Mouse (Mus musculus) WW6 (cell line): ENCODE measurements at regions not wholly inside any gene's neighbourhood (a gene's known extent, or its start where the extent isn't known, plus 50 kb on each side); places are given as distances from the start of the nearest gene placed in this dataset.
A peak's percentile ranks its signal among the peaks of the same experiment; 100 is the strongest.

Experiments used
- DNase-seq: peaks from one replicate; pipeline ENCODE4 v3.0.0-alpha.2; 2013; ENCODE audit warnings: low read depth, low spot score

DNA sequence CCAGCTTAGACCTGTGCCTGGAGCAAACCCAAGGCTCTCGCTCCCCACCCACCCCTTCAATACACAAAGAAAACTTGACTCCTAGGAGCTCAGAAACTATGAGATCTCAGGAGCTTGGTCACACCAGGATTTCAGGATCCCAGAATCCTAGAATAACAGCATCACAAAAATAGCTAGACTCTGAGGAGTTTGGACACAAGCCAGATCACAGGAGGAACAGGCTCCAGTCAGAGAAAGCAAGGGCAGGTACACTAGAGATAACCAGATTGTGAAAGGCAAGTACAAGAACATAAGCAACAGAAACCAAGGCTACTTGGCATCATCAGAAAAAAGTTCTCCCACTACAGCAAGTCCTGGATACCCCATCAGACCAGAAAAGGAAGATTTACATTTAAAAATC is 221.5 kb downstream of the Epha7 start:
- no peak for DNase-seq

DNA sequence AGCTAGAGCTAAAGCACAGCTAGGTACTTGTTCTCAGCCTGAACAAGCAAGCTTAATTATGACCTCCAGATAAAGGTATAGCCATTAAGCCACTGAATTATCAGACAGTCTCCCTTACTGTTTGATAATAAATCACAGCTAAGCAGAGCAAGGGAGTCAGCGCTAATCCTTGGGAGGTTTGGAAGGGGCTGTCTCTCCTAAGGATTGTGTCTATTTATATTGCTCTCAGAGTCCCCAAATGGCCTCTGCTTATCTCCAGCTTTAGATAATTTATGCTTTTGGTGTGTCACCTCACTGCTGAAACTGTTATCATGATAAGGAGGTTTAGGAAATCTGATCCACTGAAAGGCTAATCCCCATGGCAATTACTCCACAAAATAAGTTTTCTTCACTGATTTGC is 227.1 kb downstream of the Epha7 start:
- no peak for DNase-seq

DNA sequence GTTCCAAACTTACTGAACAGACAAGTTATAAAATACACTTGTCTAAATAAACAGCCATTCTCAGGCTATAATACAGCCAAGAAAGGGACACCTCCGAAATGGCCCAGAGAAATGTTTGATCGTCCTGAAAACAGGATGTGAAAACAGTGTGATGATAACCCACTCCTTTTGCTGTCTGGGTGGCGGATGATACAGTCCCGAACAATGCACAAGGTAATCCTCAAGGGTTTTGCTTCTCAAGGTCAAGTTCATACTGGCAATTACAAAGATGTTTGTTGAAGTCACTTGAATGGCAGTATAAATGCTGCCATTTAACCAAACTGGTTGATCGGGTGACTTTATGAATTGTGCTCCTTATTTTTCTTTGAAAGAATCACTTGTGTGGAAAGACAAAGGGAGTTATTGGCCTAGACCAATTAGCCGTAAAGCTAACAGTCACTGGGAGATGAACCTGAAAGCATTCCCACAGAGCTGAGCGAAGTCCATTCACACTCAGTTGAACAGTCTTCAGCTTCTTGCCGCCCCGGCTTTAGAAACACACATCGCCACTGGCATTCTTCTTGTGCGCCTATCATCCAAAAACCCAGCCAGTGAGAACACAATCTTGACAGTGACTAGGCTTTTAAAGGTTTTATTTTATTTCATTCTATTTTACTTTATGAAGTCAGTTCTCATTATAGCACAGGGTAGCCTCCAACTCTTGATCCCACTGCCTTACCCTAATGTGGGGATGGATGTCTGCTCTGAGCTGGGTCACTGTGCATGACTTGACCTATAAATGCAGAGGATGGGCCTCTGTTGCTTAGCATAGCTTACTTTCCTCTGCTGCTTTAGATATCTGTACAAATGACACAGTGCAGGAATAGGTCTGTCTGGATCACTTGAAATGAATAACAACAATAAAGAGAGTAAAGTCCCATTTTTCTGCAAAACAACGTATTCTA is 256.0 kb downstream of the Epha7 start:
- DNase-seq = no peak

DNA sequence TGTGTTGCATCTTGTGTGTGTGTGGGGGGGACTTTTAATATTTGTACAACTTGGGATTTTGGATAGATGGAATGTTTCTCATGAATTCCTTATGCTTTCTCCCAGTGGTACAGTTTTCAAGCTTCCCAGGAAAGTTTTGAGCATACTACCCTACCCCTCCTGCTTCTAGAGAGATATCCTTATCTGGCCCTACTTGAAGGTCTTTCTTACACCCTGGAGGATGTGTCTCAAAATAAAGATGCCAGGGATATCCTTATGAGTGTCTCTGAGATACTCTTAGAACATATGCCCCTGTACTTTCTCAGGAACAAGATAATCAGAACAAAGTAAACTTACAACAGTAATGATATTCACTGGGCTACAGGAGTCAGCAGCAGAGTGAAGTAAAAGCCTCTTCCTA is 261.3 kb downstream of the Epha7 start:
- DNase-seq = no peak

DNA sequence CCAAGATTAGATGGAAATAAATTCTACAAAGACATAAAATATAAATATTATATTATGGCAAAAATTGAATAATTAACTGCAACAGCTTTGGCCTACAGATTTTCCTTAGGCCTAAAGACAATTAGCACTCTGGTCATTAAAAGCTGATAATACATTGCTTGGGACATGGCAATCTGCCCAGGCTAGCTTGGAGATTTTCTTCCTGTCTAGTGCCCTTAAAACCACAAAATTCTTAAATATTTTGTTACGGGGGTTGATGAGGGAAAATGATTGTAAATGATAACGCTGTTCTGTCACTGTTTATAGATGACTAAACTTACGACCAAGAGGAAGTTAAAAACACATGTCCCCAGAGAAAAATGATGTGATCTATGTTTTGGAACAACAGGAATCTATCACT is 261.9 kb downstream of the Epha7 start:
- no peak for DNase-seq

DNA sequence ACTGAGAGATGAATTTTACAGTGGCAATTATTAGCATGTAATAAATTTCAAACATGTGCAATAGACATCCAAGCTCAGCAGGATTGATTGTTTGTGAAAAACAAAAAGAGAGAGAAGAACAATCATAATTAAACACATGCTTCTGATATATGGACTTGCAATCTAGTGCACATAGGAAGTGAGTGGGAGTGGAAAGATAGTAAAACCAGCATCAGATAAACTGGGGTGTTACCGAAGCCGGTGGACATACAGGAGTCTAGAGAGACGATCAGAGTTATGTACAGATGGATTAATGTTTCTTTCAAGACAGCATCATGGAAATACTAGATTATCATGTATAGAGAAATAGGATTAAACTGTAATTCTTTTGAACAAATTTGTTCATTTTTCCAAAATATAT is 263.8 kb downstream of the Epha7 start:
- DNase-seq = no peak

DNA sequence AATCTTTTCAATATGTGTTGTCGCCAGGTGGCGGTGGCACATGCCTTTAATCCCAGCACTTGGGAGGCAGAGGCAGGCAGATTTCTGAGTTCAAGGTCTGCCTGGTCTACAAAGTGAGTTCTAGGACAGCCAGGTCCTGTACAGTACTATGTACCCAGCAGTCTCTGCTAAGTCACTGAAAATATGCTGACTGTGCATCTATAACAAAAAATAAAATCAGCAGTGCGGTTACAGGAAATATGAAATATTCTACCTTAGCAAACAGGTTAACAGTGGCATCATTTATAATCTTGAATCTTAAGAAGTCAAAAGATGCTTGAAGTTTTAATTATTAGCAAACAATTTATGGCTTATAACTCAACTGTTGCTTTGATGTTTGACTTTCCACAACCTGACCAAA is 265.5 kb downstream of the Epha7 start:
- DNase-seq = no peak

DNA sequence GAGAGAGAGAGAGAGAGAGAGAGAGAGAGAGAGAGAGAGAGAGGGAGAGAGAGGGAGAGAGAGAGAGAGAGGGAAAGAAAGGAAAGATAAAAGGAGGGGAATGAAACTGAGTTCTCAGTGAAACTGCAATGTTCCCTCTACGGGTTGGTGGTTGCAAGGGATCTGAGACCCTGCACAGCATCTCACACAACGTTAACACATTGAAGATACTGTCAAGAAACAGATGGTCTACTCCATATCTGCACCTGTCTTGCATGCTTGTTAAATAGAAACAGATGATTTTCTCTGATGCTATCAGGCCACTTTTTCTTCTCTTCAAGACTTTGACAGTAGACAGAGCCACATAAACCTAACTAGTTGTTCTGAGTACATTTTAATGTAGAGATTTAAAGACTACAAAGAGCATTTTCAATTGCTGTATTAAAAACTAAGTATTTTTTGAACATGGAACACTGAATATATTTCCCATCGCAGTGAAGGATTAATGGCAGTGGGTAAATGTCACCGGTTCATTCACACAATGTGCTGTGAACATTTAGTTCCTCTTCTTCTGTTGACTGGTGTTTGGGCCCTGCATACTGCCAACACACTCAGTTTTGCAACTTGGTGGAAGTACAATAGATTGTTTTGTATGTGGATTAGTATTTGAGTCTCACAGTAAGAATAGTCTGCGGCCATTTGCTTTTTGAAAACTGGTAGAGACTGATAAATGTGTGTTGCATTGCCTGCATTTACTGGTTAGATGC is 270.8 kb downstream of the Epha7 start:
- no peak for DNase-seq

DNA sequence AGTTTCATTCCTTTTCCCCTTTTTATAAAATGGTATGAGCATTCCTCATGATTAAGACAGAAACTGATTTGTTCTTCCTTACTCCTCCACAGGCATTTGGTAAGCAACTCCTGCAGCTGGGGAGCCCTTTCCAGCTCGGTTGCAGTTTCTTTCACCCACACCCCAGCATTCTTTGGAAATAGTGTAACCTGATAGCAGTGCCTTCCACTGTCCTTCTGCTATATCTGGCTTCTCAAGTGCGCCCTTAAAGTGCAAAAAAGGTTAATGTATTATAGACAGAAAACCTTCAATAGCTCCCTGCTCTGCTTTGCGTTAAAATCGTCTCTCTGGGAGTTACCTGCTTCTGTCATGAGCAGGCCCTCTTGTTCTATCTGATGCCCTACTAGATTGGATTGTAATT is 278.0 kb downstream of the Epha7 start:
- DNase-seq = no peak

DNA sequence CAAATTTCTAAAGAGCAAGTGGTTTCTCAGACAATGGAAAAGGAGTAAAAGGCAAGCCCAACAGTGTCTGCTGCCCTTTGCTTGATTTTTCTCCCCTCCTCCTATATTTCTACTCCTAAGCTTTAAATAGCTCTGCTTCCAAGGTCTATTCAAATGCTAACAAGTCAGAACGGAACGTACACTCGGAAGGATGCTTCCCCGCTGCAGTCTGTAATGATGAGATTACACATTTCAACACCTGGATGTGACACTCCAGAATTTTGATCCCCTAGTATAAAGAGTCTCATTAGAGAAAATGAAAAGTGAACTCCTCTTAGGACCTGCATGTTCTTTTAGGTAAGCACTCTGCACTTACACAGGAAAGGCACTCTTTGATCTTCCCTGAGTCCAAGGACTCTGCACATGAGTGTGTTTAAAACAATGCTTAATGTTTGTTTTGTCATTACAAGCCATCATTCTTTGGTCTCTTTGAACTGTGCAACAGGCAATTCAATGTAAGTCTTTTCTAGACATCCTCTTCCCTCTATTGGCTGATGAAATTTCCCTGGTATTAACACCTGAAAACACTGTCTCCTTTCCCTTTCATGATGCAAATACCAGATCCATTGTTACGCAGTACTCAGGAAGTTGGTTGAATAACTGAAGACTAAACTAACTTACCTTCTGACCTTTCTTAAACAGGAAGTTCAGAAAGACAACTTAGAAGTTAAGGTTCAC is 278.7 kb downstream of the Epha7 start:
- peak; percentile 50 for DNase-seq

DNA sequence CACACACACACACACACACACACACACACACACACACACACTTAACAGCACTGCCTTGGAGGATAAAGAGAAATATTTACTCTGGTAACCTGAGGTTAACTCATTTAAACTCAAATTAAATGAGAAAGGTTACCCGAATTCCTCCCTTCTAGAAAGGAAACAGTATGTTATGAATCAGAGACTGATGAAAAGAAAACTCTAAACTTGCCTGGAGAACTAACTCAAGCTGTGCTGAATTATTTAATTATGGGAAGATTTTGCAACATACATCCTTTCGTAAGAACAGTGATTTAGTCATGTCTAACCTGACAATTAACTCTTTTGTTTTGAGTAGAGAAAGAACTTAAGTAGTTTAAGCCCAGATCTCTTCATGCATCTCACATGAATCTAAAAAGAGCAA is 289.4 kb downstream of the Epha7 start:
- no peak for DNase-seq

DNA sequence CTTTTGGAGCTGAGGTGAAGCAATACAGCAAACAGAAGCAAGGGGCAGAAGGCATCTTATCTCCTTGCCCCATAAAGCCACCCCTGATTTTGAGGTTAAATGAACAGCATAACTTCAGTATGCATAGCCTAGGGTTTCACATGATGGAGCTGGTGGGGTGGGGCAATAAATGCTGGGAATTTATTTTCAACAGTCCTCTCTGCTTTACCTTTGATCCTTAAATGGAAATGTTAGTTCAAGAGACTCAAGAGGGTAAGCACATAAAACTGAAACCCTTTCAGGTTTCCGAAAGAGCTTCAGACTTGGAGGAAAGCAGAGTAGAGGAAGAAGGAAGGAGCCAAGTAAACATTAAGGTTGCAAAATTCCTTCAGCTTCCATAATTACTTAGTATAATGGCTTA is 290.5 kb downstream of the Epha7 start:
- no peak for DNase-seq

DNA sequence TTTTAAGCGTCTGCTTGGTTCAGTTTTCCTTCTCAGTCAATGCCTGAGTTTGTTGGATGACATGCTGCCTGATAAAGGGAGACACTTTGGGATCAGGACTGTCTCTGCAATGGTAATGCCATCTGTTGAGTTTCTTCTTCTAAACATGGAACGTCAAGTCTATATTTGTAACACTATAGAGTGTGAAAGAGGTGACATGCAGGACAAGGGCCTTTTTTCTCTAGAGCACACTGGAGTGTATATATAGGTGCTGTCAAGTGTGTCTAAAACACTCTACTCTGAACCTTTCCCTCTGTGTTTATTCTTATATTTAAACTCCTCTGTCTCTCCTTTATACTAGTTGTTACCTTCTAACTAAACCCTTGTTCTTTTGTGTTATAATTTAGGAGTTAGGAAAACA is 299.6 kb downstream of the Epha7 start:
- no peak for DNase-seq

DNA sequence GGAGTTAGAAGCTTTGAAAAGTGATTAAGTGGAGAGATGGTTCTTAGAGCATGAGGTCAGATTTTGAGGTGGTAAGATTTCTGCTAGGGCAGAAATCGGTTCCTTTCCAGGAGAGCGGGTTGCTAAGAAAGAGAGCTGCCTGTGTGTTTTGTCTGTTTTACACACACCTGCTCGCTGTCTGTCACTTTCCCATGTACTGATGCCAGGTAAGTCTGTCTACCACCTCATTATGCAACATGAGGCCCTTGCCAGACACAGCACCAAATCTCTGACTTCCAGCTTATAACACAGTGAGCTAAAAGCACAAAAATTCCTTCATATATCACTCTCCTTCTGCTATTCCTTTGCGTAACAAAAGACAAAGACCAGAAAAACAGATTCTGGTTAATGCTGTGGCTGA is 304.1 kb downstream of the Epha7 start:
- DNase-seq = no peak

DNA sequence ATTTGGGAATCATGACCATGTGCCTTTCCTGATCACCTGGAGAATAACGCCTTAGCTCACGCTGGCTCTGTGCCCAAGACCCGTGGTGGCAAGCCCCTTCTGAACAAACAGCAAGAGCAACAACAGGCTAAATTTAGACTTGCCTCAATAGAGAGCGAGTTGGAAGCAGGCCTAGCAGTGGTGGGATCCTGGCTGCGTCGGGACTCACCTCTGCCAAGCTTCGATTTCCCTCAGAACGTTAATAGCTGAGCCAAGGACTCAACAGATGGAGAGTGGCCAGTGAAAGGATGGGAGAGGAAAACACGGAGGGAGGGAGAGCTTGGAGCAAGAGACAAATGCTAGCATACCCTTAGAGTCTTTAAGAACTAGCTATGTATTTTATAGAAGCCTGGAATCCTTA is 305.0 kb downstream of the Epha7 start:
- DNase-seq = no peak

DNA sequence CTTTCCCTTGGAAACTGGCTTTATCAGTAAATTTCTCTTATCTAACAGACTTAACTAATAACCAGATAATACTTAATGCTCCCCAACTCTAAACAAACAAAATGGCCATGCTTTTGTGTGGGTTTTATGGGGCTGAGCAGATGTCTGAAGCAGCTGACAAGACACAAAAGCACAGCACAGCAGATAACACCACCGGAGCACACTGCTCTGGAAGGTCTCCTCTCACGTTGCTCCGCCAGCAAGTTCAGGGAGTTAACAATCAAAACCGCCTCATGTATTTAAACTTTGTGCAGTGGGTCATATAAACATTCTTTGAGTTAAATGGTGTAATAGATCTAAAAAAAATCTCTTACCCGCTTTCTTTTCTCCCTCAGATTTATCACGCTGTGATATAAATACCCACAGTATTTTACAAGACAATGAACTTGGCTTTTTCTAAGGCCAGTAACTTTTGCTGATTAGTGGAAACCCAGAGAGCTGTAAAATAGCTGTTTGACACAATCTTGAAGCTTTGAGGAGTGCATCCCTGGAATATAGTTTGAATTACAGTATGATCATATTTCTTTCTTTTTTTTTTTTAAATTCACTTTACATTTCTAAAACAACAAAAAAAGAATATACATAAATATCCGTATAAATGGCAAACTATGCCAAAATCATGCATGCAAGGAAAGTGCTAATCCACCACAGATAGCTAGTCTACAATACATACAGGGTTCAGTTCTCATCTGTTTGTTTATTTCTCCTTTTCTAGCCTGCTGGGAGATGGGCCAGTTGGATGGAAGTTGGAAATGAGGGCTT is 305.9 kb downstream of the Epha7 start:
- no peak for DNase-seq

DNA sequence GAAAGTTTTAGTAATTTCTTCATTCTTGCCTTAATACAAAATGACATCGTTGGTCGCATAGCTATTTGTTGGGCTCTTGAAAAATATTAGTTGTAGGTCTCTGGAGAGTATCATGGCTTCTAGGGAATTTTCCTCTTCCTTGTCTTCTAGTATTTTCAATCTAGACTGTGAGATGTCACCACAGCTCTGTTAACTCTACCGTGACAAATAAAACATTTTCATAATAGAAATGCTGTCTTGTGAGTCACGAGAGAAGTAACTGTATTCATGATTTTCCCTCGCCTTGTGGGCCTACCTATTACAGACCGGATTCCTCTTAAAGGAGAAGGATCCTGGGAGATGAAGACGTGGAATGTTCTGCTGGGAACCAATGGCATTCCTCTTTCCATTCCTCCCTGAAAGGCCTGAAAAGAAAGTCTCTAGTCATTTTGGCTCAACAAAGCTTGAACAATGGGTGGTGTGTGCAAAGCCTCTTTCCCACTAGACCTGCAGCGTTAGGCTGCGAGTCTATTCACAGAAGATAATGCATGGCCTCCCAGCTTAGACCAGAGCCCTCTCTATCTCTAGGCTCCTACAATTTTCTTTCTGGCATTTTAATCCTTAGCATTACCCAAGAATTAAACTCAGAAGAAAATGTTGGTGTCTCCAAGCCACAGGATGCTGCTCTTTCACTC is 306.7 kb downstream of the Epha7 start:
- DNase-seq = no peak

DNA sequence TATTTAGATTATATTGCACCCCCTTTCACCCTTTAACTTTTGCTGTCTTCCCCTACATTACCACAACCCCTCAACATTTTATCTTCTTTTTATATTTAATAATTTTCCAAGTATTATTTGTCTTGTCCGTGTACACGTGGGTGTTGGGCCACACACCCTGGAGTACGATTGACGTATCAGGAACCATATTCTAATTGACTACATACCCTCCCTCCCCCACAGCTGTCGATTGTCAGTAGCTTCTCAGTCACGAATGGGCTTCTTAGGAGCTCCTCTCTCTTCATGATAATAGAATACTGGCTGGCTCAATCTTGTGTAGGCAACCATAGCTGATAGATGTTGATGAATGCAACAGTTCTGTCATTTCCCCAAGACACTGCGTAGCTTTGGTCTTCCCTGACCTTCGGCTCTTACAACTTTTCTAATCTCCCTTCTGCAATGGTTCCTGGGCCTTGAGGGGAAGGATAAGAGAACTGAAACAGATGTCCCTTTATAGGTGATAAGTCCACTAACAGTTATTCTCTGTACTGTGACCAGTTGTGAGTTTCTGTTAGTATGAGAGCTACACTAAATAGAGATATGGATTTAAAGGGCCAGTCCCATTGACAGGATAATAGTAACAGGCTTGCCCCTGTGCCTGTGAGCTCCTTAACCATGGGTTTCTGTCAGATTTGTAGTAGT is 310.9 kb downstream of the Epha7 start:
- DNase-seq = no peak

DNA sequence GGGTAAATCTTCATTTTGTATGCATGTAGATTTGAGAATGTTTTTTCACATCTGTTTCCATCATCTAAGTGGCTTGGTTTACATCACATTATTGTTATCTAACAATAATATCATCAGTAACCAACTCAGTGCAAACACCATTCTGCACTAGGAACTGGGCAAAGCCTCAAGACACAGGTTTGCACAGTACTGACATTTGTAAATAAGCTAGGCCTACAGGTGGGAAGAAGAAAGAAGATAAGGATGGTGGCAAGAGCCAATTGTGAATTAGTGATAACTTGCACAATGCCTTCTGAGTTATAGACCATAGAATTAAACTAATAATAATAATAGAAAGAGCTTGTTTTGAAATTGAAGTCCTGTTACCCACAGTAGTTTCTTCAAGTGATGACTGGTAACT is 317.6 kb downstream of the Epha7 start:
- no peak for DNase-seq
